Mouse (Mus musculus) CD4-positive, CD25-positive, alpha-beta regulatory T cell, adult 4 months (primary cell): ENCODE results near the gene Map3k20. TPM values are rescaled to one million over a fixed set of nuclear protein-coding genes. Genes with fewer than 3 reads are reported as not detected.
A peak's percentile ranks its signal among the peaks of the same experiment; 100 is the strongest.

Experiments used
- ATAC-seq: one replicate; pipeline ENCODE4 v1.8.0; 2017
- polyA plus RNA-seq, 2 experiments: library from polyadenylated mRNA; unstranded; fragments of 100-300 nt; shearing (Covaris generic); gene quantifications; one replicate each; pipeline ENCODE4 v1.2.1; 2017

Map3k20 gene
- polyA plus RNA-seq, 2 experiments from 2014 or later: 0.17 TPM; not detected in 1

GRCm38 (mm10) chr2:72322681-72323353, 37.4 kb downstream of the Map3k20 start:
- no peak for ATAC-seq

GRCm38 (mm10) chr2:72324436-72324835, 39.0 kb downstream of the Map3k20 start:
- ATAC-seq: no peak

GRCm38 (mm10) chr2:72326491-72326890, 41.1 kb downstream of the Map3k20 start:
- no peak for ATAC-seq

GRCm38 (mm10) chr2:72328435-72328834, 43.0 kb downstream of the Map3k20 start:
- peak; percentile 54 for ATAC-seq

GRCm38 (mm10) chr2:72330955-72331481, 45.6 kb downstream of the Map3k20 start:
- no peak for ATAC-seq

- ATAC-seq: no peak
Measured at GRCm38 (mm10) chr2:72332067-72332466, 46.6 kb downstream of the Map3k20 start.

GRCm38 (mm10) chr2:72333210-72333609, 47.8 kb downstream of the Map3k20 start:
- no peak for ATAC-seq

GRCm38 (mm10) chr2:72336840-72337239, 51.4 kb downstream of the Map3k20 start:
- ATAC-seq: no peak

- no peak for ATAC-seq
Measured at GRCm38 (mm10) chr2:72345281-72345680, 59.8 kb downstream of the Map3k20 start.

GRCm38 (mm10) chr2:72351329-72351728, 65.9 kb downstream of the Map3k20 start:
- ATAC-seq: no peak

GRCm38 (mm10) chr2:72351776-72352175, 66.3 kb downstream of the Map3k20 start:
- no peak for ATAC-seq

- ATAC-seq: no peak
Measured at GRCm38 (mm10) chr2:72352756-72353155, 67.3 kb downstream of the Map3k20 start.

GRCm38 (mm10) chr2:72356471-72356870, 71.0 kb downstream of the Map3k20 start:
- ATAC-seq: no peak

- no peak for ATAC-seq
Measured at GRCm38 (mm10) chr2:72361572-72361971, 76.1 kb downstream of the Map3k20 start.

- no peak for ATAC-seq
Measured at GRCm38 (mm10) chr2:72363449-72363848, 78.0 kb downstream of the Map3k20 start.

- no peak for ATAC-seq
Measured at GRCm38 (mm10) chr2:72365930-72366329, 80.5 kb downstream of the Map3k20 start.

- no peak for ATAC-seq
Measured at GRCm38 (mm10) chr2:72366503-72366902, 81.1 kb downstream of the Map3k20 start.

- no peak for ATAC-seq
Measured at GRCm38 (mm10) chr2:72367850-72368249, 82.4 kb downstream of the Map3k20 start.

- no peak for ATAC-seq
Measured at GRCm38 (mm10) chr2:72369140-72369600, 83.7 kb downstream of the Map3k20 start.

GRCm38 (mm10) chr2:72372136-72372535, 86.7 kb downstream of the Map3k20 start:
- no peak for ATAC-seq

- no peak for ATAC-seq
Measured at GRCm38 (mm10) chr2:72374076-72374475, 88.6 kb downstream of the Map3k20 start.

- ATAC-seq: no peak
Measured at GRCm38 (mm10) chr2:72375877-72376276, 90.4 kb downstream of the Map3k20 start.

GRCm38 (mm10) chr2:72376946-72377345, 91.5 kb downstream of the Map3k20 start:
- no peak for ATAC-seq

GRCm38 (mm10) chr2:72379425-72379824, 94.0 kb downstream of the Map3k20 start:
- ATAC-seq: no peak

GRCm38 (mm10) chr2:72382662-72383061, 97.2 kb downstream of the Map3k20 start:
- no peak for ATAC-seq
